Mouse (Mus musculus): ENCODE data around the gene Selenof. TPM values are rescaled to one million over a fixed set of nuclear protein-coding genes. Genes with fewer than 3 reads are reported as not detected.
A peak's percentile ranks its signal among the peaks of the same experiment; 100 is the strongest.

The Selenof gene
- polyA plus RNA-seq, 1 experiment from 2014 or later: 618 TPM

DNA sequence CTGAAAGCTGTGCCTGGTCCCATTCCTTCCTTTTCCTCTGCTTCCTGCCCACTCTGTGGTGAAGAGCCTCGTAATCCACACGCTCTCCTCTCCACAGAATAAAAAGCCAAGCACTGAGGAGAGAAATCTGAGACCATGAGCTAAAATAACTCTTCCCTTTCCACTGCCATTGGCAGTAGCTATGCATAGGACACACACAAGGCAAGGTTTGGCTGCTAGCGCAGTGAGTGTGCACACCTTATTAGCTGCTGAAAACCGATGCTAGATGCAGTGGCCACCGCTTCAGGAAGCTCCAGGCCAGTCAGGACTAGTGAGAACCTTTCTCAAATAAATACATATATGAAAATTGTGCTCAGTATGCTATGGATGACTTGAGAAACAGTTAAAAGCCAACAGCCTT lies 20.1 kb upstream of the Selenof start:
- Histone ChIP-seq H3K27me3 (no peaks in the 10 kb centered on the region), H3K9me3 (replicated peaks) (no peaks in the 10 kb centered on the region), H3K4me1 (peaks cover 15% of the 10 kb centered on the region), H3K9ac (no peak overlapping the region), H3K4me3 (replicated peaks) (no peak overlapping the region), H3K27ac (no peak overlapping the region), H3K36me3 (no peaks in the 10 kb centered on the region), H3K4me2 (no peak overlapping the region)
- ATAC-seq (replicated peaks; ENCODE audit: low FRiP score): no peak
- WGBS: 92% methylated on average over 5 of the region's 5 CpGs

DNA sequence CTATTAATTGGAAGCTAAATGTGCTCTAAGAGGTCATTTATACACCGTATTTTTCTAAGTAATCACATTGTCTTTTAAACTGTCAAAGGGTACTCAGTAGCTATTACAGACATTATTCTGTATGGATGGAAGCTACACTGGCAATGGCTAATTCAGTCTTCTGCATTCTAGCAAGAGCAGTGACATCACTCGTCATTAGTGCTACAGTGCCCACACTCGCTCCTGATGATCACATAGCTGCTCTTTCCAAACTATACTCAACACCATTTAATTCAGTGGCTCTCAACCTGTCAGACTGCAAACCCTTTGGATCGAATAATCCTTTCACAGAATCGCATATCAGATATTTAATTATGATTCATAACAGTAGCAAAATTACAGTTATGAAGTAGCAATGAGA lies 19.4 kb upstream of the Selenof start:
- H3K36me3 ChIP-seq: no peaks in the 10 kb centered on the region
- ATAC-seq (replicated peaks; ENCODE audit: low FRiP score): no peak
- WGBS: 89% methylated on average over 5 of the region's 5 CpGs
- H3K27ac ChIP-seq: no peak overlapping the region
- H3K4me3 ChIP-seq (replicated peaks): no peak overlapping the region
- no peak overlapping the region for H3K4me2 ChIP-seq
- H3K4me1 ChIP-seq: peaks cover 11% of the 10 kb centered on the region
- no peak overlapping the region for H3K9ac ChIP-seq
- H3K9me3 ChIP-seq (replicated peaks): no peaks in the 10 kb centered on the region
- H3K27me3 ChIP-seq: no peaks in the 10 kb centered on the region

DNA sequence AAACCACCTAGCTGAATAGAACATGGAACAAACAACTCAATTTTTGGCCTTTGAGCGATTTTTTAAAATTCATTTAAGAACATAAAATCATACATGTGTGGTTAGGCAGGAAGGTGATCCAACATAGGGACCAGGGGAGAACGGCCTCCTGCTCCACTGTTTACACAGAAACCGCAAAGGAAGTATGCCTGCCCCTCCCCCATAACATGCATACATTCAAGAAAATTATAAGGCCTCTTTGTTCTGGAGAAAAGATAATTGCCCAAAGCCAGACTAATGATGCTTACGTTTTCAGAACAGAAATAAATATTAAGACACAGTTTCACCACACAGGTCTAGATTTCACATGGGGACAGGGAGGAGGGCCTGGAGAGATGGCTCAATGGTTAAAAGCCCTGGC lies 18.7 kb upstream of the Selenof start:
- H3K4me3 ChIP-seq (replicated peaks): no peak overlapping the region
- peaks cover 6% of the 10 kb centered on the region; the same call in 1 of the 2 replicates for H3K4me1 ChIP-seq
- H3K36me3 ChIP-seq: no peaks in the 10 kb centered on the region
- WGBS: 59% methylated on average over 4 of the region's 4 CpGs
- H3K9ac ChIP-seq: no peak overlapping the region
- no peaks in the 10 kb centered on the region for H3K9me3 ChIP-seq (replicated peaks)
- no peaks in the 10 kb centered on the region for H3K27me3 ChIP-seq
- H3K27ac ChIP-seq: no peak overlapping the region
- no peak overlapping the region for H3K4me2 ChIP-seq
- ATAC-seq (replicated peaks; ENCODE audit: low FRiP score): no peak

DNA sequence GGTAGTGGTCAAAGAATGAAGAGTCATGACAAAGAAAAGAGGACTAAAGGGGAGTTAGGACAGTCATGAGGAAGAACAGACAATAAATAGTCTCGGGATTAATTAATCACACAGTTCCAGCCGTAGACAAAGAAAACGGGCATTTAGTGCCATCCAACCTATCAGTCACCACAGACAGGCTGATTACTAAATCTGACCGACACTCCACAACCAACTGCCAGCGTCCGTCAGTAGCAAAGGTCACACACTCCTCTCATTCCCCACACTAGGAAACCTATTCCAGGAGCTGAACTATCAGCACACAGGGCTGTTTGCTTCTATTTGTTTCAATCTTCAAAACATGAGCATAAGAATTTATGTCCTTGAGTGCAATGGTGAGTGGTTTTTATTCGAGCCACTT lies 16.2 kb upstream of the Selenof start:
- Histone ChIP-seq H3K36me3 (no peaks in the 10 kb centered on the region), H3K9me3 (replicated peaks) (no peaks in the 10 kb centered on the region), H3K4me3 (replicated peaks) (no peak overlapping the region), H3K4me1 (peaks cover 22% of the 10 kb centered on the region), H3K4me2 (no peak overlapping the region), H3K27ac (no peak overlapping the region), H3K9ac (no peak overlapping the region), H3K27me3 (no peaks in the 10 kb centered on the region)
- ATAC-seq (replicated peaks; ENCODE audit: low FRiP score): no peak
- 55% methylated on average over 7 of the region's 7 CpGs for WGBS

DNA sequence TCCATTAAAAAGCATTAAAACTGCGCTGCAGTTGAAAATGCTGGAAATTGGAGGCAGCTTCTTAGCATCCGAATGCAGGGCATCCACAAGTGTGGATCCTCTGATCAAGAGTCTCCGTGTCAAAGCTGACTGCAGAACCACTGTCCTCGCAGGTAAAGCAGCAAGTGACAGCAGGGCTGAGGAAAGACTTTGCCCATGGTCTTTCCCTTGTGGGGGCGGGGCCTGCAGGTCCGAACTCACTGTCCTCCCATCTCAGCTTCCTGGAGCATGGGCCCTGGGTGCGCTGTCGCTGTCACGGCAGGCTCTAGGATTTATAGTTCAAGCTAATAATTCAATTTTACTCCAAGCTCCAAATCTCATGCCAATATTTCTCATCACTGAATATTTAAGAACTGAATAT lies 15.6 kb upstream of the Selenof start:
- 65% methylated on average over 9 of the region's 9 CpGs for WGBS
- no peak for ATAC-seq (replicated peaks; ENCODE audit: low FRiP score)
- no peaks in the 10 kb centered on the region for H3K36me3 ChIP-seq
- no peak overlapping the region for H3K4me3 ChIP-seq (replicated peaks)
- no peaks in the 10 kb centered on the region for H3K9me3 ChIP-seq (replicated peaks)
- no peak overlapping the region for H3K4me2 ChIP-seq
- H3K4me1 ChIP-seq: peaks cover 22% of the 10 kb centered on the region
- no peaks in the 10 kb centered on the region for H3K27me3 ChIP-seq
- H3K9ac ChIP-seq: no peak overlapping the region
- no peak overlapping the region for H3K27ac ChIP-seq

DNA sequence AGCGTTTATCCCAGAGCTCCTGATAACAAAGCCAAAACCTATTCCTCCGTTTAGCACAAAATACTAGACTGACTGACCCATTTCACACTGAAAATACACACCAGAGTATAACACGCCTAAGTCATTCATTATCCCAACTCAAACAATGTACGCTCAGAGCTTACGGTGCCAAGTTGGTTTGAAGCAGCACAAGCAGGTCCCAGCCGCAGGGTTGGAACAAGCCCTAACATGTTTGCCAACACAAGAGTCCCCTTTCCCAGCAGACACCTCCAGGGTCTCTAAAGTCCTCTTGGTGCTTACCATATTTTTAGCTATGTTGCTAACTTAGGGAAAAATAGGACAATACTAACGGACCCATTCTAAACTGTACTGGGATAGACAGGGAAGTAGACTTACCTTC lies 15.0 kb upstream of the Selenof start:
- Histone ChIP-seq H3K27ac (no peak overlapping the region), H3K4me3 (replicated peaks) (no peak overlapping the region), H3K9me3 (replicated peaks) (no peaks in the 10 kb centered on the region), H3K4me1 (peaks cover 22% of the 10 kb centered on the region), H3K27me3 (no peaks in the 10 kb centered on the region), H3K9ac (no peak overlapping the region), H3K4me2 (no peak overlapping the region), H3K36me3 (no peaks in the 10 kb centered on the region)
- no peak for ATAC-seq (replicated peaks; ENCODE audit: low FRiP score)
- 93% methylated on average over 7 of the region's 7 CpGs for WGBS

DNA sequence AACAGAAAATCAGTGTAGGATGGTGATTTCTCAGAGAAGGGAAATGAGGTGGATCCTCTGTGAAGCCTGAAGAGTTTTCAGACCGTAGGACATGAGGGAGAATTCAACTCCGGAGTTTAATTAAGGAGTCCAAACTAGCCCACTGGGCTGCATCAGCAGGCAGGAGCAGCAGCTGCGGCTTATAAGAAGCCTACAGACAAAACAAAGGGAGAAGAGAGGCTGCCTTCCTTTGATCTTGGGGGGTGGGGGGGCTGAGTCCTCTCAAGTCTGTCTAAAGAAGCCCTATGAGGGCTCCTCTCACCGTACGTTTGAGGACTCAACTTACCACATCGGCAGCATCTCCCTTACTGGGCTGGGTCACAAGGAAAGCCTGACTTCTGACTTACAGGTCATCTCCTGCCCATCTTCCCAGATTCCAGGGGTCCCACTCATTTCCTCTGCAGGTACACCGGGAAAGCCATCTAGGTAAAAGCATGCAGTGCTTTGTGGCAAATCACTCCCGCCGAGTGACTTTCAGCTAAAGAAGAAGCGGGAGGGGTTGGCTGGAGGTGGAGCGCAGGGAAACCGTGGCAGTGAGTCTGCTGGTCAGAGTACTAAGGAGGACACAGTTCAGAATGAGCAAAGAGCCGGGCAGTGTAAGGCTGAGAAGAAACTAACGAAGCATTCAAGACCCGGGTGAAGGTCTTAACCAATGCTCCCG lies 13.3 kb upstream of the Selenof start:
- 11% methylated on average over 16 of the region's 16 CpGs for WGBS
- Histone ChIP-seq H3K4me2 (peak overlapping the region; percentile 51), H3K27ac (no peak overlapping the region), H3K36me3 (no peaks in the 10 kb centered on the region), H3K27me3 (no peaks in the 10 kb centered on the region), H3K4me1 (peaks cover 26% of the 10 kb centered on the region), H3K9ac (0 out of 2 replicates have a peak overlapping the region, but pooled peaks have one; percentile 15), H3K9me3 (replicated peaks) (no peaks in the 10 kb centered on the region), H3K4me3 (replicated peaks) (peak overlapping the region; percentile 5)
- peak; percentile 83 for ATAC-seq (replicated peaks; ENCODE audit: low FRiP score)

DNA sequence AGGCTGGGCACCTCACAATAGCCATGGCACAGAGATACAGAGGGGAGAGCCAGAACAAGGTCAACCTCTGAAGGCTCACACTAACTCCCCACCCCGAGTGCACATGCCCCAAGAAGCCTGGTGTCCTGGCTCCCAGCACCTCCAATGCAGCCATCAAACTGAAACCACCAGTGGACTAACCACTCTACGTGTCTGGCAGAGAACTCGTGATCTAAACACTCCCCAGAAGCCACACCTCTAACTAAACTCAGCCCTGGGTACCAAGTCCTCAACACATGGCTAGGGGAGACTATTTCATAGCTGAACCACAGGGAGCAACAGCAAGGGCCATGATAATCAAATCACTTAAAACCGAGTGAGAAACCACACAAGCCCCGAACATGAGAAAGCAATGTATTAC lies 11.8 kb upstream of the Selenof start:
- H3K27ac ChIP-seq: no peak overlapping the region
- no peak for ATAC-seq (replicated peaks; ENCODE audit: low FRiP score)
- H3K9ac ChIP-seq: no peak overlapping the region
- no peaks in the 10 kb centered on the region for H3K27me3 ChIP-seq
- WGBS: 55% methylated on average over 5 of the region's 5 CpGs
- no peaks in the 10 kb centered on the region for H3K9me3 ChIP-seq (replicated peaks)
- 0 out of 2 replicates have a peak overlapping the region, but pooled peaks have one; percentile 17 for H3K4me2 ChIP-seq
- no peaks in the 10 kb centered on the region for H3K36me3 ChIP-seq
- H3K4me1 ChIP-seq: peaks cover 28% of the 10 kb centered on the region
- no peak overlapping the region for H3K4me3 ChIP-seq (replicated peaks)

DNA sequence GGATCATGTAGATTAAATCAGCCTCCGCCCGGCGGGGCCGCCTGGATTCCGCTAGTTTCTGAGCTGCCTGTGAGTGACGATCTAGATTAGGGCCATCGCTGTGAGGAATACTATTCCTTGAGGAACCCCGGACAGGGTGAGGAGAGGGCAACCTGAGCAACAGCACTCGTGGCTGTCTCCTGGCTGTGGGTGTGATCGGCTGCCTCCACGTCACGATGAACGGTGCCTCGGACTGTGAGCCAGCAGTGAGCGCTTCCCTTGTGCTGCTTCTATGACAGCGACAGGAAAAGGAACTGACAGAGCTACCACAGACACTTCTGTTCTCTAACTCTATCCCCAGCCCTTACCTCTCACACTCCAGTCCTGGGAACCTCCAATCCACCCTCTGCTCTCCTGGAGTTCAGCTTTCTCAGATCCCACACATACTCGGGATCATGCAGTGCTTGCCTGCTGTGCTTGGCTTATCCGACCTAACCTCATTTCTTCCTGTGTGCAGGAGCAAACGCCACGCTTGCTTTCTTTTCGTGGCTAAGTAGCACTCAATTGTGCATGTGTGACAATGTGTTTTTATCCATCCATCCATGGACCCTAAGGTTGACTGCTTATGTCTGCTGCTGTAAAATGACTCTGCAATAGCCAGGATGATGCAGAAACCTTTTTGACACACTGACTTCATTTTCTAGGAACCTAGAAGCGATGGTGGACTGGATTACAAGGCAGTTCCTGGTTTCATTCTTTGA lies 8.4 kb upstream of the Selenof start:
- H3K27me3 ChIP-seq: no peaks in the 10 kb centered on the region
- H3K27ac ChIP-seq: no peak overlapping the region
- no peaks in the 10 kb centered on the region for H3K36me3 ChIP-seq
- ATAC-seq (replicated peaks; ENCODE audit: low FRiP score): no peak
- no peak overlapping the region for H3K4me2 ChIP-seq
- 72% methylated on average over 22 of the region's 22 CpGs for WGBS
- H3K9me3 ChIP-seq (replicated peaks): no peaks in the 10 kb centered on the region
- no peak overlapping the region for H3K4me3 ChIP-seq (replicated peaks)
- H3K4me1 ChIP-seq: peaks cover 23% of the 10 kb centered on the region
- no peak overlapping the region for H3K9ac ChIP-seq

DNA sequence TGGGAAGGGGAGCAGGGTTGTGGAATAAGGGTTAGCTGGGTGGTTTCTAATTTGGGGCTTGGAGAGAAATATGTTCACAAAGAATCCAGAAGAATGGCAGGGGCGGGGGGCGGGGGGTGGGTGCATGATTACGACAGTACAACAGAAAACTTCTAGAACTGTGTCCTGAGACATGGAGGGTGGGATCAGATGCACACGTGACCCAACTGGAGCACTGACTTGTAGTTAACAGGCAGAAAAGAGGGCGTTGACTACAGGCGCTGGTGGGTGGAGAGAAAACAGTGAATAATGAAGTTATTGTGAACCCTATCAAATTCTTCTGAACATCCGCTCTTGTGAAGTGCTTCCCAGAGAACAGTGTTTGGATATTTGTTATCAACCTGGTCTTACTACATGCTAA lies 6.2 kb upstream of the Selenof start:
- 85% methylated on average over 7 of the region's 7 CpGs for WGBS
- H3K4me1 ChIP-seq: peaks cover 20% of the 10 kb centered on the region
- H3K27ac ChIP-seq: no peak overlapping the region
- no peak overlapping the region for H3K4me2 ChIP-seq
- no peak overlapping the region for H3K9ac ChIP-seq
- no peaks in the 10 kb centered on the region for H3K9me3 ChIP-seq (replicated peaks)
- no peak for ATAC-seq (replicated peaks; ENCODE audit: low FRiP score)
- H3K4me3 ChIP-seq (replicated peaks): no peak overlapping the region
- no peaks in the 10 kb centered on the region for H3K27me3 ChIP-seq
- no peaks in the 10 kb centered on the region for H3K36me3 ChIP-seq

DNA sequence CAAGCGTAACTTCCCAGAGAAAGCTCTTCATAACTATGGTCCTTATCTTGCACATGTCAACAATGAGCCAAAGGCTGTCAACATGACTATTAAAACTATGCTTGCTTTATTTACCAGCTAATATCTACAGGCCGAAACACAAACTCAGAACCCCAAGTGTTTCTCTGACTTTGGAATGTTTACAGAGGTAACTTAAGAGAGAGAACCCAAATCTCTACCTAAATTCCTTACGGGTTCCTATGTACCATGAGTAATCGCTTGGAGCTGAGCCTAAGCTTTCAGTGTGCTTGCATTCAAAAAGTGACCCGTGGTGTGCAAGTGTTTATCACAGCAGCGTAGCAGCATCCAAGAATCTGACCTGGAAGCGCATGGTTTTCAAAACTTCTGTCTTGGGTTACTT lies 4.9 kb upstream of the Selenof start:
- H3K27me3 ChIP-seq: no peaks in the 10 kb centered on the region
- H3K36me3 ChIP-seq: no peaks in the 10 kb centered on the region
- ATAC-seq (replicated peaks; ENCODE audit: low FRiP score): no peak
- H3K27ac ChIP-seq: no peak overlapping the region
- H3K4me1 ChIP-seq: peaks cover 21% of the 10 kb centered on the region
- no peak overlapping the region for H3K4me3 ChIP-seq (replicated peaks)
- H3K9me3 ChIP-seq (replicated peaks): no peaks in the 10 kb centered on the region
- H3K4me2 ChIP-seq: no peak overlapping the region
- H3K9ac ChIP-seq: no peak overlapping the region
- WGBS: 85% methylated on average over 7 of the region's 7 CpGs

DNA sequence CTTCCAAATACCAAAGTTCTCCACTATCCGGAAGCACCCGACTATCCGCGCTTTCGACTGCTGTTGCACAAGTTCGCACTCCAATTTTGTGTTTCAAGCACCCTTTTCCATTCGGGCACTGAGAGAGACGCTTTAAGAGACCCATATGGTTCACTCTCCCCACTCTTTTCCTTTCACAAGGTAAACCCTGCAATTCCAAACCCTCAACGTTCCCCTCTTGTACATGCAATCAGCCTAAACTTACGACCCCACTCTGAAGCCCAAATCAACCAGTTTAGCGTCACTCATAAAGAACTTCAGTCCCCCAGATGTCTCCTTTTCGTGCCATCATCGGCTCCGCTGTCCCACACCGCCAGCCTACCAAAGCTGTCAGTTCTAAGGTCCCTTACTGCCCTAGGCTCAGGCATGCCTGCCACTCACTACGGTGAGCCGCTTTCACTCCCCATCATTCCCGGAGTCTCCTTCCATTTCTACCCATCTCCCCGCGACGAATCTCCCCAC lies 1.2 kb upstream of the Selenof start:
- under 1% methylated on average over 21 of the region's 21 CpGs for WGBS
- no peak for ATAC-seq (replicated peaks; ENCODE audit: low FRiP score)
- H3K4me1 ChIP-seq: peaks cover 29% of the 10 kb centered on the region
- peak overlapping the region; percentile 75 for H3K9ac ChIP-seq
- no peaks in the 10 kb centered on the region for H3K27me3 ChIP-seq
- H3K27ac ChIP-seq: 0 out of 2 replicates have a peak overlapping the region, but pooled peaks have one; percentile 90
- H3K4me2 ChIP-seq: peak overlapping the region; percentile 95
- peaks cover 14% of the 10 kb centered on the region for H3K36me3 ChIP-seq
- peak overlapping the region; percentile 80 for H3K4me3 ChIP-seq (replicated peaks)
- H3K9me3 ChIP-seq (replicated peaks): no peaks in the 10 kb centered on the region
